In the genomic region with DNA sequence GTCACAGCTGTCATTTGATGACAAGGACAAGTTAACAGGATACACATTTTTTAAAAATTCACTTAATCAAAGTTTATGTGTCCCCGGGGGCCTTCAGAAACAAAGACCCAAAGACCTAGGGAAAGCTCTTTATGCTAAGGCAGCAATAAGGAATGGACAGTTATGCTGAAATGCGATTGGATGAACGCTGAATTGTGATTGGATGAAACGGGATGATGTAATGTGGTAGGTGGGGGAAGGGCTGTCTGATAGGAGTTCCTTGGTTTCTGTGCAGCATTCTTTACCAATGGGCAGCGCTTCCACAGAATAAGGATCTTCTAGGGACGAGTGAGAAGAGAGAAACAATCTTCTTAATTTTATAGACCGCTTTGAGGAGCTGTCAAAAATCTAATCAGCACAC, we compare ENCODE assay signal across 13 mouse cellular contexts.
A peak's percentile ranks its signal among the peaks of the same experiment; 100 is the strongest.
DNase-seq lines count a peak whose midpoint lies in the region; ATAC-seq and TF ChIP-seq lines count a peak whose summit lies in the region.
"Had no signal": no experiment of that assay in that cellular context is flagged by ENCODE, and none has a peak within 500 bp of the region (broad histone marks: within the 10 kb centered on the region; RNA-seq: fewer than 3 reads in every experiment).

No protein-coding gene starts in this region.

- H3K9me3 ChIP-seq in heart, embryonic 10.5 days, result no peaks in the 10 kb centered on the region
- no peaks in the 10 kb centered on the region for H3K9me3 ChIP-seq in limb, embryonic 11.5 days (ENCODE audit: control insufficient read depth, low read length)
- H3K9me3 ChIP-seq in limb, embryonic 10.5 days (replicated peaks), result no peaks in the 10 kb centered on the region; the same call in 1 of the 2 replicates
- H3K9me3 ChIP-seq in embryonic facial prominence, embryonic 11.5 days (replicated peaks; ENCODE audit: control insufficient read depth, low read length), result no peaks in the 10 kb centered on the region
- H3K9me3 ChIP-seq in midbrain, postnatal 0 days (ENCODE audit: low read length), result no peaks in the 10 kb centered on the region
- H3K9me3 ChIP-seq: embryonic facial prominence, embryonic 15.5 days had no signal

- WGBS in heart, embryonic 10.5 days, result 19% methylated on average over 7 of the region's 7 CpGs
- 45% methylated on average over 7 of the region's 7 CpGs for WGBS in limb, embryonic 11.5 days
- WGBS in limb, embryonic 10.5 days, result 51% methylated on average over 7 of the region's 7 CpGs
- 49% methylated on average over 7 of the region's 7 CpGs for WGBS in embryonic facial prominence, embryonic 11.5 days
- 53% methylated on average over 7 of the region's 7 CpGs for WGBS in midbrain, postnatal 0 days

- peak overlapping the region; percentile 37; the same call in 1 of the 2 replicates for H3K4me3 ChIP-seq in heart, embryonic 10.5 days
- H3K4me3 ChIP-seq in limb, embryonic 11.5 days (ENCODE audit: low read depth, low read length), result no peak overlapping the region
- H3K4me3 ChIP-seq in limb, embryonic 10.5 days, result no peak overlapping the region
- H3K4me3 ChIP-seq in embryonic facial prominence, embryonic 11.5 days (ENCODE audit: low read depth, low read length), result no peak overlapping the region
- H3K4me3 ChIP-seq in midbrain, postnatal 0 days (ENCODE audit: low read depth, low read length), result no peak overlapping the region
- H3K4me3 ChIP-seq: embryonic facial prominence, embryonic 15.5 days had no signal

- no peaks in the 10 kb centered on the region for H3K36me3 ChIP-seq in heart, embryonic 10.5 days
- no peaks in the 10 kb centered on the region for H3K36me3 ChIP-seq in limb, embryonic 11.5 days (ENCODE audit: control insufficient read depth, insufficient read depth, low read length)
- no peaks in the 10 kb centered on the region for H3K36me3 ChIP-seq in limb, embryonic 10.5 days
- no peaks in the 10 kb centered on the region for H3K36me3 ChIP-seq in embryonic facial prominence, embryonic 11.5 days (replicated peaks; ENCODE audit: control insufficient read depth, insufficient read depth, low read depth, low read length)
- H3K36me3 ChIP-seq in midbrain, postnatal 0 days (ENCODE audit: insufficient read depth, low read length), result no peaks in the 10 kb centered on the region
- H3K36me3 ChIP-seq: embryonic facial prominence, embryonic 15.5 days had no signal

- H3K4me1 ChIP-seq in heart, embryonic 10.5 days, result peaks cover 25% of the 10 kb centered on the region
- H3K4me1 ChIP-seq in limb, embryonic 11.5 days (ENCODE audit: control insufficient read depth, insufficient read depth, low read length), result no peaks in the 10 kb centered on the region
- H3K4me1 ChIP-seq in limb, embryonic 10.5 days, result peaks cover 6% of the 10 kb centered on the region; the same call in 1 of the 2 replicates
- no peaks in the 10 kb centered on the region; the same call in 1 of the 2 replicates for H3K4me1 ChIP-seq in embryonic facial prominence, embryonic 11.5 days (ENCODE audit: control insufficient read depth, insufficient read depth, low read length)
- no peaks in the 10 kb centered on the region for H3K4me1 ChIP-seq in midbrain, postnatal 0 days (ENCODE audit: insufficient read depth, low read length)
- H3K4me1 ChIP-seq: embryonic facial prominence, embryonic 15.5 days had no signal

- H3K4me2 ChIP-seq in limb, embryonic 11.5 days (ENCODE audit: low read depth, severe bottlenecking), result no peak overlapping the region
- no peak overlapping the region for H3K4me2 ChIP-seq in embryonic facial prominence, embryonic 11.5 days (ENCODE audit: low read depth, low read length)
- no peak overlapping the region for H3K4me2 ChIP-seq in midbrain, postnatal 0 days (ENCODE audit: low read depth, low read length, poor library complexity, severe bottlenecking)
- H3K4me2 ChIP-seq: embryonic facial prominence, embryonic 15.5 days had no signal

- ATAC-seq in limb, embryonic 11.5 days (ENCODE audit: insufficient number of reproducible peaks, low FRiP score, low TSS enrichment, low read depth), result no peak
- ATAC-seq in embryonic facial prominence, embryonic 11.5 days (replicated peaks; ENCODE audit: insufficient number of reproducible peaks, low FRiP score, low TSS enrichment, low read depth), result no peak
- ATAC-seq in midbrain, postnatal 0 days (ENCODE audit: low FRiP score), result peak; percentile 34; the same call in 1 of the 2 replicates

- TF ChIP-seq CTCF in midbrain, postnatal 0 days (IDR thresholded peaks at IDR 0.05), result no peak

- DNase-seq in heart, embryonic 10.5 days (ENCODE audit: low spot score), result no peak
- no peak for DNase-seq in heart, postnatal 36 days
- DNase-seq in limb, embryonic 11.5 days (ENCODE audit: low spot score), result peak; percentile 26
- DNase-seq in limb, embryonic 10.5 days (ENCODE audit: low spot score), result no peak
- DNase-seq in embryonic facial prominence, embryonic 11.5 days (ENCODE audit: low spot score), result peak; percentile 43
- peak; percentile 34 for DNase-seq in midbrain, postnatal 0 days (ENCODE audit: low spot score)
- no peak for DNase-seq in cerebellum, adult 8-10 months
- no peak for DNase-seq in spleen, adult 18-20 months
- DNase-seq: adrenal gland, postnatal 10 days; cerebellum, adult 11 months; kidney, adult 9 months; right cerebral cortex, postnatal 14 days had no signal

- H3K9ac ChIP-seq in limb, embryonic 11.5 days (ENCODE audit: low read length), result no peak overlapping the region
- H3K9ac ChIP-seq in embryonic facial prominence, embryonic 11.5 days (replicated peaks; ENCODE audit: low read length), result no peak overlapping the region
- no peak overlapping the region for H3K9ac ChIP-seq in midbrain, postnatal 0 days (replicated peaks; ENCODE audit: low read length, poor library complexity, severe bottlenecking)
- H3K9ac ChIP-seq: embryonic facial prominence, embryonic 15.5 days had no signal

- H3K27ac ChIP-seq in heart, embryonic 10.5 days, result peak overlapping the region; percentile 56; the same call in 1 of the 2 replicates
- H3K27ac ChIP-seq in limb, embryonic 11.5 days (replicated peaks; ENCODE audit: low read depth, low read length), result no peak overlapping the region
- no peak overlapping the region for H3K27ac ChIP-seq in limb, embryonic 10.5 days
- H3K27ac ChIP-seq in embryonic facial prominence, embryonic 11.5 days (replicated peaks; ENCODE audit: low read depth, low read length), result no peak overlapping the region
- no peak overlapping the region for H3K27ac ChIP-seq in midbrain, postnatal 0 days (ENCODE audit: low read depth, low read length)
- H3K27ac ChIP-seq: embryonic facial prominence, embryonic 15.5 days had no signal

- intact Hi-C loops in heart, postnatal 36 days (cut with DNase I), result no loop called here

- no peaks in the 10 kb centered on the region for H3K27me3 ChIP-seq in heart, embryonic 10.5 days (ENCODE audit: insufficient read depth, poor library complexity, severe bottlenecking)
- H3K27me3 ChIP-seq in limb, embryonic 11.5 days (ENCODE audit: control insufficient read depth, insufficient read depth, low read length), result no peaks in the 10 kb centered on the region
- H3K27me3 ChIP-seq in limb, embryonic 10.5 days (ENCODE audit: low read depth, poor library complexity, severe bottlenecking), result no peaks in the 10 kb centered on the region
- H3K27me3 ChIP-seq in embryonic facial prominence, embryonic 11.5 days (ENCODE audit: control insufficient read depth, insufficient read depth, low read length), result no peaks in the 10 kb centered on the region
- H3K27me3 ChIP-seq in midbrain, postnatal 0 days (ENCODE audit: insufficient read depth, low read length), result no peaks in the 10 kb centered on the region
- H3K27me3 ChIP-seq: embryonic facial prominence, embryonic 15.5 days had no signal

Comparison
In these comparisons a context has a peak if more than half of its experiments do, and no peak if none do; other contexts are left out.
1. DNase-seq: peak in limb, embryonic 11.5 days (single experiment), embryonic facial prominence, embryonic 11.5 days (single experiment) and midbrain, postnatal 0 days (single experiment); none in heart, embryonic 10.5 days (single experiment), heart, postnatal 36 days (0 of 2), limb, embryonic 10.5 days (single experiment), cerebellum, adult 8-10 months (single experiment) and spleen, adult 18-20 months (0 of 2).